Mouse (Mus musculus): ENCODE measurements at regions not wholly inside any gene's neighbourhood (a gene's known extent, or its start where the extent isn't known, plus 50 kb on each side); places are given as distances from the start of the nearest gene placed in this dataset.
"Not testable (repeated sequence)": the region's sequence is repeated elsewhere in the genome, so short reads cannot be mapped to it uniquely, and the experiment has no call there.

GRCm38 (mm10) chr10:15046285-15046684, 328.3 kb upstream of the Gje1 start:
- no peaks in the 10 kb centered on the region for H3K36me3 ChIP-seq (ENCODE audit: control insufficient read depth, insufficient read depth, low read length)
- no peak overlapping the region for H3K9ac ChIP-seq (replicated peaks; ENCODE audit: low read depth, low read length)
- H3K4me3 ChIP-seq (ENCODE audit: low read depth, low read length) = no peak overlapping the region
- ATAC-seq (ENCODE audit: low read depth) = no peak
- H3K27me3 ChIP-seq (ENCODE audit: control insufficient read depth, insufficient read depth, low read length) = no peaks in the 10 kb centered on the region
- no peak overlapping the region for H3K4me2 ChIP-seq (ENCODE audit: low read depth, low read length)
- no peaks in the 10 kb centered on the region for H3K9me3 ChIP-seq (ENCODE audit: control insufficient read depth, low read length)
- H3K27ac ChIP-seq (ENCODE audit: low read depth, low read length) = no peak overlapping the region
- WGBS = 75% methylated on average over 4 of the region's 4 CpGs
- no peaks in the 10 kb centered on the region for H3K4me1 ChIP-seq (ENCODE audit: control insufficient read depth, insufficient read depth, low read length)

GRCm38 (mm10) chr10:15037571-15037970, 319.6 kb upstream of the Gje1 start:
- Histone ChIP-seq H3K4me3 (ENCODE audit: low read depth, low read length) (no peak overlapping the region), H3K36me3 (ENCODE audit: control insufficient read depth, insufficient read depth, low read length) (no peaks in the 10 kb centered on the region), H3K9me3 (ENCODE audit: control insufficient read depth, low read length) (no peaks in the 10 kb centered on the region), H3K4me2 (ENCODE audit: low read depth, low read length) (no peak overlapping the region), H3K4me1 (ENCODE audit: control insufficient read depth, insufficient read depth, low read length) (no peaks in the 10 kb centered on the region), H3K9ac (replicated peaks; ENCODE audit: low read depth, low read length) (no peak overlapping the region), H3K27ac (ENCODE audit: low read depth, low read length) (no peak overlapping the region), H3K27me3 (ENCODE audit: control insufficient read depth, insufficient read depth, low read length) (no peaks in the 10 kb centered on the region)
- WGBS = 86% methylated on average over 3 of the region's 3 CpGs
- no peak for ATAC-seq (ENCODE audit: low read depth)

- H3K4me1 ChIP-seq (ENCODE audit: control insufficient read depth, insufficient read depth, low read length) = no peaks in the 10 kb centered on the region
- 74% methylated on average over 1 of the region's 1 CpGs for WGBS
- H3K4me2 ChIP-seq (ENCODE audit: low read depth, low read length) = no peak overlapping the region
- no peak for ATAC-seq (ENCODE audit: low read depth)
- H3K9ac ChIP-seq (replicated peaks; ENCODE audit: low read depth, low read length) = no peak overlapping the region
- H3K27ac ChIP-seq (ENCODE audit: low read depth, low read length) = no peak overlapping the region
- no peak overlapping the region for H3K4me3 ChIP-seq (ENCODE audit: low read depth, low read length)
- no peaks in the 10 kb centered on the region for H3K27me3 ChIP-seq (ENCODE audit: control insufficient read depth, insufficient read depth, low read length)
- no peaks in the 10 kb centered on the region for H3K9me3 ChIP-seq (ENCODE audit: control insufficient read depth, low read length)
- H3K36me3 ChIP-seq (ENCODE audit: control insufficient read depth, insufficient read depth, low read length) = no peaks in the 10 kb centered on the region
Observed at GRCm38 (mm10) chr10:15031517-15031916, 313.5 kb upstream of the Gje1 start.

- Histone ChIP-seq H3K27ac (ENCODE audit: low read depth, low read length) (no peak overlapping the region), H3K9ac (replicated peaks; ENCODE audit: low read depth, low read length) (no peak overlapping the region), H3K4me1 (ENCODE audit: control insufficient read depth, insufficient read depth, low read length) (no peaks in the 10 kb centered on the region), H3K9me3 (ENCODE audit: control insufficient read depth, low read length) (no peaks in the 10 kb centered on the region), H3K36me3 (ENCODE audit: control insufficient read depth, insufficient read depth, low read length) (no peaks in the 10 kb centered on the region), H3K27me3 (ENCODE audit: control insufficient read depth, insufficient read depth, low read length) (no peaks in the 10 kb centered on the region), H3K4me2 (ENCODE audit: low read depth, low read length) (no peak overlapping the region), H3K4me3 (ENCODE audit: low read depth, low read length) (no peak overlapping the region)
- no peak for ATAC-seq (ENCODE audit: low read depth)
Observed at GRCm38 (mm10) chr10:15029151-15029550, 311.1 kb upstream of the Gje1 start.

GRCm38 (mm10) chr10:15013919-15014318, 295.9 kb upstream of the Gje1 start:
- H3K4me2 ChIP-seq (ENCODE audit: low read depth, low read length) = no peak overlapping the region
- no peak overlapping the region for H3K27ac ChIP-seq (ENCODE audit: low read depth, low read length)
- H3K36me3 ChIP-seq (ENCODE audit: control insufficient read depth, insufficient read depth, low read length) = no peaks in the 10 kb centered on the region
- no peak overlapping the region for H3K4me3 ChIP-seq (ENCODE audit: low read depth, low read length)
- ATAC-seq (ENCODE audit: low read depth) = no peak; the same call in 1 of the 2 replicates
- 83% methylated on average over 4 of the region's 4 CpGs for WGBS
- H3K4me1 ChIP-seq (ENCODE audit: control insufficient read depth, insufficient read depth, low read length) = no peaks in the 10 kb centered on the region
- H3K9ac ChIP-seq (replicated peaks; ENCODE audit: low read depth, low read length) = no peak overlapping the region
- H3K27me3 ChIP-seq (ENCODE audit: control insufficient read depth, insufficient read depth, low read length) = no peaks in the 10 kb centered on the region
- no peaks in the 10 kb centered on the region for H3K9me3 ChIP-seq (ENCODE audit: control insufficient read depth, low read length)

GRCm38 (mm10) chr10:14996374-14996773, 278.4 kb upstream of the Gje1 start:
- Histone ChIP-seq H3K4me1 (ENCODE audit: control insufficient read depth, insufficient read depth, low read length) (no peaks in the 10 kb centered on the region), H3K4me2 (ENCODE audit: low read depth, low read length) (no peak overlapping the region), H3K9me3 (ENCODE audit: control insufficient read depth, low read length) (no peaks in the 10 kb centered on the region), H3K27me3 (ENCODE audit: control insufficient read depth, insufficient read depth, low read length) (no peaks in the 10 kb centered on the region), H3K36me3 (ENCODE audit: control insufficient read depth, insufficient read depth, low read length) (no peaks in the 10 kb centered on the region), H3K4me3 (ENCODE audit: low read depth, low read length) (no peak overlapping the region), H3K9ac (replicated peaks; ENCODE audit: low read depth, low read length) (no peak overlapping the region), H3K27ac (ENCODE audit: low read depth, low read length) (no peak overlapping the region)
- ATAC-seq (ENCODE audit: low read depth) = no peak
- WGBS = 92% methylated on average over 2 of the region's 2 CpGs

- no peaks in the 10 kb centered on the region for H3K9me3 ChIP-seq (ENCODE audit: control insufficient read depth, low read length)
- no peaks in the 10 kb centered on the region for H3K4me1 ChIP-seq (ENCODE audit: control insufficient read depth, insufficient read depth, low read length)
- H3K27me3 ChIP-seq (ENCODE audit: control insufficient read depth, insufficient read depth, low read length) = no peaks in the 10 kb centered on the region
- ATAC-seq (ENCODE audit: low read depth) = no peak
- H3K36me3 ChIP-seq (ENCODE audit: control insufficient read depth, insufficient read depth, low read length) = no peaks in the 10 kb centered on the region
- no peak overlapping the region for H3K9ac ChIP-seq (replicated peaks; ENCODE audit: low read depth, low read length)
- no peak overlapping the region for H3K27ac ChIP-seq (ENCODE audit: low read depth, low read length)
- no peak overlapping the region for H3K4me2 ChIP-seq (ENCODE audit: low read depth, low read length)
- H3K4me3 ChIP-seq (ENCODE audit: low read depth, low read length) = no peak overlapping the region
Observed at GRCm38 (mm10) chr10:14989601-14990140, 271.7 kb upstream of the Gje1 start.

- not testable (repeated sequence) for H3K9ac ChIP-seq (replicated peaks; ENCODE audit: low read depth, low read length); H3K4me1 ChIP-seq (ENCODE audit: control insufficient read depth, insufficient read depth, low read length); H3K4me3 ChIP-seq (ENCODE audit: low read depth, low read length); ATAC-seq (ENCODE audit: low read depth); H3K27me3 ChIP-seq (ENCODE audit: control insufficient read depth, insufficient read depth, low read length); H3K36me3 ChIP-seq (ENCODE audit: control insufficient read depth, insufficient read depth, low read length); H3K4me2 ChIP-seq (ENCODE audit: low read depth, low read length); H3K9me3 ChIP-seq (ENCODE audit: control insufficient read depth, low read length); H3K27ac ChIP-seq (ENCODE audit: low read depth, low read length)
- WGBS = 17% methylated on average over 2 of the region's 2 CpGs
Observed at GRCm38 (mm10) chr10:14986566-14986965, 268.6 kb upstream of the Gje1 start.

- WGBS = 59% methylated on average over 4 of the region's 4 CpGs
- no peak for ATAC-seq (ENCODE audit: low read depth)
- Histone ChIP-seq H3K4me3 (ENCODE audit: low read depth, low read length) (no peak overlapping the region), H3K36me3 (ENCODE audit: control insufficient read depth, insufficient read depth, low read length) (no peaks in the 10 kb centered on the region), H3K9ac (replicated peaks; ENCODE audit: low read depth, low read length) (no peak overlapping the region), H3K4me1 (ENCODE audit: control insufficient read depth, insufficient read depth, low read length) (no peaks in the 10 kb centered on the region), H3K27me3 (ENCODE audit: control insufficient read depth, insufficient read depth, low read length) (no peaks in the 10 kb centered on the region), H3K4me2 (ENCODE audit: low read depth, low read length) (no peak overlapping the region), H3K27ac (ENCODE audit: low read depth, low read length) (no peak overlapping the region), H3K9me3 (ENCODE audit: control insufficient read depth, low read length) (no peaks in the 10 kb centered on the region)
Observed at GRCm38 (mm10) chr10:14978093-14978755, 260.2 kb upstream of the Gje1 start.

All from neural tube, embryonic 14.5 days (tissue).